Mouse (Mus musculus) midbrain, postnatal 0 days (tissue): ENCODE measurements around the gene Trim52. TPM values are rescaled to one million over a fixed set of nuclear protein-coding genes. Genes with fewer than 3 reads are reported as not detected.

ENCODE experiments used
- ATAC-seq: fragments of 200-750 bp; cut with Nextera tagmentation; 2 replicates; pipeline ENCODE4 v1.8.0; 2017; ENCODE audit warnings: moderate number of reproducible peaks, mild to moderate bottlenecking, moderate TSS enrichment, moderate library complexity; ENCODE audit not compliant: low FRiP score
- DNase-seq: peaks from one replicate; pipeline ENCODE4 v3.0.0-alpha.2; 2015; ENCODE audit warnings: low spot score
- H3K27ac ChIP-seq: fragments of 300-500 bp; sonication (generic); 2 replicates; pipeline ENCODE4 v1.5.1; 2014; ENCODE audit warnings: low read depth, mild to moderate bottlenecking, low read length, mixed read lengths
- H3K27me3 ChIP-seq: fragments of 300-500 bp; sonication (generic); 2 replicates; pipeline ENCODE4 v1.6.1; 2014; ENCODE audit warnings: low read length, control low read depth, mixed read lengths; ENCODE audit not compliant: insufficient read depth
- H3K36me3 ChIP-seq: fragments of 300-500 bp; sonication (generic); 2 replicates; pipeline ENCODE4 v1.6.1; 2014; ENCODE audit warnings: low read length, control low read depth, mixed read lengths; ENCODE audit not compliant: insufficient read depth
- H3K4me1 ChIP-seq: fragments of 300-500 bp; sonication (generic); 2 replicates; pipeline ENCODE4 v1.6.1; 2014; ENCODE audit warnings: mild to moderate bottlenecking, control low read depth, antibody characterized with exemption, low read length, mixed read lengths; ENCODE audit not compliant: insufficient read depth
- H3K4me2 ChIP-seq: fragments of 300-500 bp; sonication (generic); 2 replicates; pipeline ENCODE4 v1.6.1; 2014; ENCODE audit warnings: low read depth, mild to moderate bottlenecking, low read length, mixed read lengths; ENCODE audit not compliant: poor library complexity, severe bottlenecking
- H3K4me3 ChIP-seq: fragments of 300-500 bp; sonication (generic); 2 replicates; pipeline ENCODE4 v1.5.1; 2014; ENCODE audit warnings: low read depth, mild to moderate bottlenecking, low read length, moderate library complexity
- H3K9ac ChIP-seq: fragments of 300-500 bp; sonication (generic); replicated peaks from 2 replicates; pipeline ENCODE4 v1.6.1; 2014; ENCODE audit warnings: mild to moderate bottlenecking, low read length, moderate library complexity, mixed read lengths; ENCODE audit not compliant: poor library complexity, severe bottlenecking
- H3K9me3 ChIP-seq: fragments of 300-500 bp; sonication (generic); 2 replicates; pipeline ENCODE4 v1.6.1; 2016; ENCODE audit warnings: low read length, control low read depth
- CTCF ChIP-seq: IDR thresholded peaks from 2 replicates; pipeline ENCODE4 v1.5.1; 2016; ENCODE audit warnings: antibody characterized with exemption, mild to moderate bottlenecking
- WGBS: fragments of 180-500 bp; shearing (Covaris S2); extraction: QIAGEN DNeasy Blood & Tissue Kit; methylation state at CpG from one replicate; pipeline ENCODE4 v1.1.7; 2014; 5-methylcytosine and 5-hydroxymethylcytosine counted together
- polyA plus RNA-seq: library from polyadenylated mRNA; unstranded; fragments of >200 nt; fragmentation: Nextera tagmentation; extraction: Ambion mirVana; gene quantifications from 2 replicates; pipeline ENCODE4 v1.2.1, GENCODE M21; 2015
- total RNA-seq: library from RNA; depleted of rRNA; stranded (reverse); fragments of >200 nt; gene quantifications from 2 replicates; pipeline ENCODE4 v1.2.3, GENCODE M21; 2014; rRNA removed

Gene Trim52
- total and polyA plus RNA-seq, 2 experiments from 2014 or later = not detected

- ATAC-seq (no peak), DNase-seq (no peak)
- no peaks in the 10 kb centered on the region for H3K9me3 ChIP-seq
- no peak overlapping the region for H3K9ac ChIP-seq
- no peak overlapping the region for H3K27ac ChIP-seq
- no peak for TF ChIP-seq CTCF
- WGBS = 94% methylated on average over 2 of the region's 2 CpGs
- no peaks in the 10 kb centered on the region for H3K27me3 ChIP-seq
- H3K4me3 ChIP-seq = no peak overlapping the region
- no peaks in the 10 kb centered on the region; the same call in 1 of the 2 replicates for H3K4me1 ChIP-seq
- no peak overlapping the region for H3K4me2 ChIP-seq
- no peaks in the 10 kb centered on the region for H3K36me3 ChIP-seq
These were observed 73.7 kb downstream of the Trim52 start for GRCm38 (mm10) chr14:106179728-106180125.

DNA sequence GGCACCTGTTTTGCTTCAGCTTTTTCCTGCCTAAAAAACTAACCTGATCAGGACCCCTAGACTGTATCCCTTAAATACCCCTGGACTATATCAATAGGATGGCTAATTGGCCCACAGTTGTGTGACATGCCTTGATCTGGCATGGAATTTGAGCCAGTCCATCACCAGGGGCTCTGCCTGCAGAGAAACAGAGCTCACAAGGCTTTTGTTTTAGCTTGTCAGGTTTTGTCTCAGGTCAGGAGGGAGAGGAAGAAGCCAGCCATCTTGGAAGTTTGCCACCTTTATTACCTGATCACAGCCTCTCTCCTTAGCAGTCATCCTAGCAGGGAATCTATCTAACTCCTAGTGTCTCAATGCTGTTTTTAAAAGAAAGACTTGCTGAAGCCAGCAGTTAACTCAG, 74.6 kb downstream of the Trim52 start:
- H3K9ac ChIP-seq = no peak overlapping the region
- no peak for DNase-seq
- H3K9me3 ChIP-seq = no peaks in the 10 kb centered on the region
- no peaks in the 10 kb centered on the region; the same call in 1 of the 2 replicates for H3K4me1 ChIP-seq
- H3K27me3 ChIP-seq = no peaks in the 10 kb centered on the region
- no peak overlapping the region for H3K27ac ChIP-seq
- no peak for ATAC-seq
- no peak for TF ChIP-seq CTCF
- H3K36me3 ChIP-seq = no peaks in the 10 kb centered on the region
- no peak overlapping the region for H3K4me2 ChIP-seq
- no peak overlapping the region for H3K4me3 ChIP-seq

- 80% methylated on average over 3 of the region's 3 CpGs for WGBS
- TF ChIP-seq CTCF = no peak
- ATAC-seq (no peak), DNase-seq (no peak)
- Histone ChIP-seq H3K9me3 (no peaks in the 10 kb centered on the region), H3K9ac (no peak overlapping the region), H3K27me3 (no peaks in the 10 kb centered on the region), H3K4me2 (no peak overlapping the region), H3K27ac (no peak overlapping the region), H3K4me3 (no peak overlapping the region), H3K36me3 (no peaks in the 10 kb centered on the region), H3K4me1 (no peaks in the 10 kb centered on the region)
These were observed 78.0 kb downstream of the Trim52 start for GRCm38 (mm10) chr14:106183985-106184384.

Other genes starting within 250 kb of the Trim52 start
- gene Spry2, start 209.4 kb upstream of the Trim52 start, total RNA-seq = 20.2 and 24.3 TPM in 2 replicates
- gene Spry2, start 209.4 kb upstream of the Trim52 start, polyA plus RNA-seq = 38.1 and 39.2 TPM in 2 replicates